Mouse (Mus musculus) stomach, postnatal 0 days (tissue): ENCODE measurements around the gene Zfp36l2.

Source experiments
- CTCF ChIP-seq: IDR thresholded peaks from 2 replicates; pipeline ENCODE4 v1.5.1; 2016; ENCODE audit warnings: antibody characterized with exemption, low read depth, mild to moderate bottlenecking, moderate library complexity
- EP300 ChIP-seq: optimal IDR thresholded peaks from 2 replicates; pipeline ENCODE3; 2016; ENCODE audit warnings: antibody characterized with exemption

GRCm38 (mm10) chr17:84191946-84192345 lies 4.2 kb upstream of the Zfp36l2 start:
- no peak for TF ChIP-seq CTCF
- TF ChIP-seq EP300: no peak
